Mouse (Mus musculus) myocyte (in vitro differentiated cells): ENCODE data around the gene Sacm1l. TPM values are rescaled to one million over a fixed set of nuclear protein-coding genes. Genes with fewer than 3 reads are reported as not detected.

ENCODE experiments used
- H3K27me3 ChIP-seq: one replicate; pipeline ENCODE4 v1.6.1; 2011; ENCODE audit not compliant: control insufficient read depth, insufficient read depth, insufficient read length
- H3K36me3 ChIP-seq: one replicate; pipeline ENCODE4 v1.6.1; 2011; ENCODE audit not compliant: control insufficient read depth, insufficient read depth
- H3K4me2 ChIP-seq: one replicate; pipeline ENCODE4 v1.6.1; 2011; ENCODE audit warnings: low read depth, control low read depth
- H3K4me3 ChIP-seq: one replicate; pipeline ENCODE4 v1.5.1; 2011; ENCODE audit warnings: mild to moderate bottlenecking, control low read depth, moderate library complexity
- H3K79me2 ChIP-seq: one replicate; pipeline ENCODE4 v1.6.1; 2011; ENCODE audit not compliant: control insufficient read depth, insufficient read depth
- H3ac ChIP-seq: one replicate; pipeline ENCODE4 v1.6.1; 2011; ENCODE audit not compliant: control insufficient read depth, insufficient read length
- CEBPB ChIP-seq: IDR thresholded peaks from 2 replicates; pipeline ENCODE4 v1.6.1; 2011; ENCODE audit warnings: mild to moderate bottlenecking, moderate library complexity; ENCODE audit not compliant: poor library complexity, insufficient read depth, severe bottlenecking
- E2F4 ChIP-seq: IDR thresholded peaks from one replicate; pipeline ENCODE4 v1.6.1; 2011; ENCODE audit warnings: mild to moderate bottlenecking, control low read depth, moderate library complexity; ENCODE audit not compliant: insufficient read depth
- MAX ChIP-seq: IDR thresholded peaks from one replicate; pipeline ENCODE4 v1.6.1; 2011; ENCODE audit warnings: low read depth, mild to moderate bottlenecking, control low read depth
- MYOD1 ChIP-seq, 3 experiments: IDR thresholded peaks; one replicate each; pipeline ENCODE4 v1.6.1; 2011; ENCODE audit warnings: control low read depth in 2 of 3, low read depth in 2 of 3, mild to moderate bottlenecking in 2 of 3, moderate library complexity in 1 of 3; ENCODE audit not compliant: insufficient read length in 2 of 3, control insufficient read depth in 1 of 3
- MYOG ChIP-seq, 3 experiments: IDR thresholded peaks; one replicate each; pipeline ENCODE4 v1.6.1; 2011; ENCODE audit warnings: control low read depth in 2 of 3, low read depth in 2 of 3, mild to moderate bottlenecking in 2 of 3; ENCODE audit not compliant: insufficient read length in 2 of 3, control insufficient read depth in 1 of 3, insufficient read depth in 1 of 3
- POLR2A ChIP-seq: IDR thresholded peaks from one replicate; pipeline ENCODE4 v1.6.1; 2011; ENCODE audit warnings: low read depth, mild to moderate bottlenecking, control low read depth, moderate library complexity; ENCODE audit not compliant: insufficient read length
- POLR2AphosphoS2 ChIP-seq: IDR thresholded peaks from one replicate; pipeline ENCODE4 v1.6.1; 2011; ENCODE audit warnings: low read depth, control low read depth; ENCODE audit not compliant: insufficient read length
- REST ChIP-seq: IDR thresholded peaks from one replicate; pipeline ENCODE4 v1.6.1; 2011; ENCODE audit warnings: mild to moderate bottlenecking, control low read depth, moderate library complexity; ENCODE audit not compliant: insufficient read depth, insufficient read length
- SRF ChIP-seq: IDR thresholded peaks from one replicate; pipeline ENCODE4 v1.6.1; 2011; ENCODE audit warnings: low read depth; ENCODE audit not compliant: control insufficient read depth, insufficient read length
- TCF12 ChIP-seq: IDR thresholded peaks from one replicate; pipeline ENCODE4 v1.6.1; 2011; ENCODE audit warnings: mild to moderate bottlenecking, control low read depth; ENCODE audit not compliant: poor library complexity, insufficient read depth, severe bottlenecking
- TCF3 ChIP-seq: IDR thresholded peaks from one replicate; pipeline ENCODE4 v1.6.1; 2011; ENCODE audit warnings: low read depth, control low read depth; ENCODE audit not compliant: insufficient read length
- USF1 ChIP-seq: IDR thresholded peaks from one replicate; pipeline ENCODE4 v1.6.1; 2011; ENCODE audit warnings: low read depth, mild to moderate bottlenecking, control low read depth, moderate library complexity
- polyA plus RNA-seq: library from polyadenylated mRNA; unstranded; fragments of >200 nt; fragmentation: generic; extraction: Trizol; gene quantifications from one replicate; pipeline ENCODE4 v1.2.1, GENCODE M21; 2012; ENCODE audit warnings: missing spikeins

Sacm1l gene
- polyA plus RNA-seq, 1 experiment = 11.0 TPM

GRCm38 (mm10) chr9:123539093-123539492 lies 9.5 kb downstream of the Sacm1l start:
- Histone ChIP-seq H3K4me2 (no peak overlapping the region), H3K79me2 (peaks cover 73% of the 10 kb centered on the region), H3K4me3 (no peak overlapping the region), H3K27me3 (no peaks in the 10 kb centered on the region), H3K36me3 (peaks cover 13% of the 10 kb centered on the region), H3ac (no peak overlapping the region)
- TF ChIP-seq CEBPB = no peak
- no peak for TF ChIP-seq USF1
- no peak for TF ChIP-seq TCF12
- TF ChIP-seq TCF3 = no peak
- TF ChIP-seq E2F4 = no peak
- no peak for TF ChIP-seq MYOD1 (IDR thresholded peaks at IDR 0.05; ENCODE audit: control insufficient read depth in 1 of 3, insufficient read length in 2 of 3, low read depth in 2 of 3)
- no peak for TF ChIP-seq MAX
- TF ChIP-seq REST = no peak
- TF ChIP-seq SRF = no peak
- TF ChIP-seq MYOG (IDR thresholded peaks at IDR 0.05; ENCODE audit: control insufficient read depth in 1 of 3, insufficient read depth in 1 of 3, insufficient read length in 2 of 3, low read depth in 2 of 3) = no peak
- TF ChIP-seq POLR2AphosphoS2 = no peak
- no peak for TF ChIP-seq POLR2A

- Histone ChIP-seq H3K4me2 (no peak overlapping the region), H3ac (no peak overlapping the region), H3K27me3 (no peaks in the 10 kb centered on the region), H3K36me3 (peaks cover 13% of the 10 kb centered on the region), H3K79me2 (peaks cover 66% of the 10 kb centered on the region), H3K4me3 (no peak overlapping the region)
- TF ChIP-seq TCF3 (no peak), MYOD1 (IDR thresholded peaks at IDR 0.05; ENCODE audit: control insufficient read depth in 1 of 3, insufficient read length in 2 of 3, low read depth in 2 of 3) (no peak), MYOG (IDR thresholded peaks at IDR 0.05; ENCODE audit: control insufficient read depth in 1 of 3, insufficient read depth in 1 of 3, insufficient read length in 2 of 3, low read depth in 2 of 3) (no peak), POLR2A (no peak), SRF (no peak), USF1 (no peak), MAX (no peak), POLR2AphosphoS2 (no peak)
Measured at GRCm38 (mm10) chr9:123539823-123540222, 10.3 kb downstream of the Sacm1l start.

- Histone ChIP-seq H3K27me3 (no peaks in the 10 kb centered on the region), H3ac (no peak overlapping the region), H3K4me2 (no peak overlapping the region), H3K4me3 (no peak overlapping the region), H3K79me2 (no peaks in the 10 kb centered on the region), H3K36me3 (peaks cover 36% of the 10 kb centered on the region)
- no peak for TF ChIP-seq TCF3
- TF ChIP-seq MAX = no peak
- no peak for TF ChIP-seq REST
- no peak for TF ChIP-seq SRF
Measured at GRCm38 (mm10) chr9:123554599-123554998, 25.0 kb downstream of the Sacm1l start.

- TF ChIP-seq POLR2AphosphoS2 (no peak), SRF (no peak), POLR2A (no peak), CEBPB (no peak)
- no peak overlapping the region for H3ac ChIP-seq
- H3K36me3 ChIP-seq = peaks cover 36% of the 10 kb centered on the region
- H3K27me3 ChIP-seq = no peaks in the 10 kb centered on the region
- no peaks in the 10 kb centered on the region for H3K79me2 ChIP-seq
- H3K4me3 ChIP-seq = no peak overlapping the region
- H3K4me2 ChIP-seq = no peak overlapping the region
Measured at GRCm38 (mm10) chr9:123577360-123578192, 48.0 kb downstream of the Sacm1l start.

GRCm38 (mm10) chr9:123589240-123589910 lies 59.8 kb downstream of the Sacm1l start:
- Histone ChIP-seq H3K79me2 (no peaks in the 10 kb centered on the region), H3K27me3 (no peaks in the 10 kb centered on the region), H3K36me3 (peaks cover 52% of the 10 kb centered on the region), H3K4me2 (no peak overlapping the region), H3ac (no peak overlapping the region), H3K4me3 (no peak overlapping the region)
- TF ChIP-seq TCF12 = no peak
- TF ChIP-seq POLR2AphosphoS2 = no peak
- TF ChIP-seq MAX = no peak
- TF ChIP-seq REST = no peak
- no peak for TF ChIP-seq CEBPB
- TF ChIP-seq TCF3 = no peak
- TF ChIP-seq MYOG (IDR thresholded peaks at IDR 0.05; ENCODE audit: control insufficient read depth in 1 of 3, insufficient read depth in 1 of 3, insufficient read length in 2 of 3, low read depth in 2 of 3) = no peak
- TF ChIP-seq POLR2A = no peak
- no peak for TF ChIP-seq MYOD1 (IDR thresholded peaks at IDR 0.05; ENCODE audit: control insufficient read depth in 1 of 3, insufficient read length in 2 of 3, low read depth in 2 of 3)
- no peak for TF ChIP-seq E2F4
- no peak for TF ChIP-seq SRF
- no peak for TF ChIP-seq USF1
